Mouse (Mus musculus): ENCODE data around the gene Gm28308.

DNA sequence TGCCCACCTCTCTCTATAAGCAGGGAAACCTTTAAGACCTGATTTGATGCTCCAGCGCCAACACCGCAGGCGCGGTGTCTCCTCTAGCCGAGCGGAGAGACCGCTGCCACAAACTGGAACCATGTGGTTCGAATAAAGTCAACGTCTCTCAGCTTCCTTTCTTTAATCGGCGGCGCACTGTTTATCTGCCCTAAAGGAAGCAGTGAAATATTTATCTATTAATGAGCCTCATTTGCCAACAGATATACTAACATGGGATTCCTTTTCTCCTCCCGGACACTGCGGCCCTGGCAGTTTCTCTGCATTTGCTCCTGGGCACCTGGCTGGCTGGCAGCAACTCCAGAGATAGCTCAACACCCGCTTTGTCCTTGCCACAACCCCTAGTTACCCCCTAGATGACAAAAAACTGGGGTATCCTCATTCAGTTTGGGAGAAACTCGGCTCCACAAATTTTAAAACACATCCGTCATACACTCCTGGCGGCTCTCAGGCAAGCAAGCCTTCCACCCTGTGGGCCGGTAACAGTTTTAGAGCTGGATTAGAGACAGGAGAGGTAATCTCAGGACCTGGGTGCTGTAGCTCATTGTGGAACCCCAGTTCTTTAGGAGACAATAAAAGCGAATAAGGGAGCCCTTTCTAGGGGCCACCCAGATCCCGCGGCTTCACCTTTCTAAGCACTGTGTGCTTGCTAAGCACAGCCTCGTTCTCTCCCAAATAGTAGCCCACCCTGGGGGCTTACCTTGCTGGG is 4.9 kb upstream of the Gm28308 start:
- no peak for TF ChIP-seq CTCF (IDR thresholded peaks at IDR 0.05; ENCODE audit: extremely low read depth, insufficient read depth, insufficient read length, insufficient replicate concordance)
- no peak for TF ChIP-seq POLR2A (IDR thresholded peaks at IDR 0.05; ENCODE audit: low read depth, low read length)
